Mouse (Mus musculus): ENCODE measurements around the gene Tada2a.

DNA sequence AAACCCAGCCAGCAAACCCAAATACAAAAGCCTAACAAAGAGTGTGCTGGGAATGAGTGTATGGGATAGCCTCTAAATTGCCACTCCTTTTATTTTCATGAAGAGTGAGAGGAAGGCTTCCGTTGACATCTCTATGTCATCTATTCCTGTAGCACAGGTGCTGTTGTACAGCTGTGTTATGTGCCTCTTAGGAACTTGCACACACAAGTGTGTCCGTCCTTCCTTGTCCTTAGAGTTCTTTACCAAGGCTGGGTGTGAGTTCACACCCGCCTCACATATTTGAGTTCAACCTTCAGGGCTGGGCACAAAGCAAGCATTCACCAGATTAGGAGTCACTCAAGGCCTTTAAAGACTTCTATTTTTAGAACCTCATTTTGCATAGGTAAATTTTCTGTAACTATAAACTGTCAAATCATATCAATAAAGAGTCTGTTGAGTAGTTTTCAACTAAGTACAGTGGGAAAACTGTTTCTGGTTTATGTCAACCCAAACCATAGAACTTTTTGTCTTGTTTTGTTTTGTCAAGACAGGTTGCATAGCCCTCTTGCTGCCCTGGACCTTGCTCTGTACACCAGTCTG is 65.7 kb downstream of the Tada2a start:
- TF ChIP-seq CTCF (IDR thresholded peaks at IDR 0.05; ENCODE audit: control insufficient read depth, insufficient read depth, insufficient read length) (no peak), USF1 (IDR thresholded peaks at IDR 0.05; ENCODE audit: low read depth) (no peak), MYOG (IDR thresholded peaks at IDR 0.05; ENCODE audit: control insufficient read depth, extremely low read depth, insufficient read length) (no peak), MAX (IDR thresholded peaks at IDR 0.05) (no peak), CEBPB (IDR thresholded peaks at IDR 0.05; ENCODE audit: low read depth) (no peak)
